Mouse (Mus musculus) thymus, postnatal 4 days (tissue): ENCODE results near the gene Thap3.

Source experiments
- DNase-seq: peaks from one replicate; pipeline ENCODE4 v3.0.0; 2021

Gene Thap3

DNA sequence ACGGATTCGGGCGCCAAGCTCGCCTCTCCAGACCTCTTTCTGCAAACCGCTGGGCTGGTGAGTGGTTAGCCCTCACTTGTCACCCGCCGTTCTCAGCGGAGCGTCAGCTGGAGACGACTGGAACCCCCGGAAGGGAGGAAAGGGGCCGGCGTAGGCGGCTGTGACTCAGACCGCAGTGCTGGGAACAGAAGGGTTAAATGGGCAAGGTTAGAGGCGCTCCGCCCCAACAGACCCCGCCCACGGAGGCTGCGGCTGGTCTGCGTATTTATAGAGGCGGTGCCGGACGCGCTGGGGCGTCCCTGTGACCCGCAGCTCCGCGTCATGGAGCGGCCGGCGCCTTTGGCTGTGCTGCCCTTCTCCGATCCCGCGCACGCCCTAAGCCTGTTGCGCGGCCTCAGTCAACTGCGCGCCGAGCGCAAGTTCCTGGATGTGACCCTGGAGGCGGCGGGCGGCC is 19.9 kb upstream of the Thap3 start, which contains the start of gene Klhl21:
Klhl21 (plus strand) TSS at position 182 of the 454 bp plus-strand sequence.
- peak; percentile 88 for DNase-seq

DNA sequence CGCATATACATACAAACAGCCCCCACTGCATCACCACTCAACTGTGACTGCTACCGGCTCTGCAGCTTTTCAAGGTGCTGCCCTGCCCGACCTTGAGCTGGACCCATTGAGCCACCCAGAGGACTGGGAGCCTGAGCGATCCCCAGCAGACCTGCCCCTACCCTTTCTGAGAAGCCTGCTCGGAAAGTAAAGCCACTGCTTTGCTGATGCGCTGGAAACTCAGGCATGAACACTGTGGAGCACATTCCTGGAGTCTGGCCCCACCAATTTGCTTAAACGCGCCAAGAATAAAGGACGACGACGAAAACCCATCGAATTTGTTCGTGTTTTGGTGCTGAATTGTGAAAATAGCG is 19.3 kb upstream of the Thap3 start:
- no peak for DNase-seq

DNA sequence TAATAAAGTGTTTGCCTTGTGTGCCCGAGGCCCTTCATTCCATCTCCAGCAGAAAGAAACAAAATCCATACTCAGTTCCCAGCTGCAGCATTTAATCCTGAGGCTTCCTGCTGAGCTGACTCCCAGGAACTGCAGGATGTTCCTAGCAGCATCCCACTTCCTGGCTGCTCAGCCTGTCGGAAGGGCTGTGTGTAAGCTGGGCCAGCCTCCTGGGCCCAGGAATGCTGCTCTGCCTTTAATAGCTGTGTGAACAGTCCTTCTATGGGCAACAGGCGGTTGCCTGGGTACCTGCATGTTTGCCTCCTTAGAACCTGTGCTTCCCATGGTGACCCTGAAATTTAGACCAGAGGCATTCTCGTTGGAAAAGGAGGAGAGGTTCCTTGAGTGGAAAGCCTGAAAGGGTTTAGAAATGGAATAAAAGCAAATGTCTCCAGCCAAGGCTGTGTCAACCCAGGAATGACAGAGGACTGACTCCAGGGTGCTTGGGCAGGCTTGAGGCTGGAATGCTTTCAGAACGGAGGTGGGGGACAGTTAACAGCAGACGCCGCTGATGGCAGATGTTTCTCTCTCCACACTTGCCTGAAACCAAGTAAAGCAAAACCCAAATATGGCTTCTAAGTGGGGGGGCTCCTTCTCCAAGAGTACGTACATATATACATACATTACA is 18.8 kb upstream of the Thap3 start:
- DNase-seq, result no peak

- no peak for DNase-seq
Measured at GRCm38 (mm10) chr4:152006812-152007211, 18.0 kb upstream of the Thap3 start.

- no peak for DNase-seq
Measured at GRCm38 (mm10) chr4:152006137-152006536, 17.3 kb upstream of the Thap3 start.

DNA sequence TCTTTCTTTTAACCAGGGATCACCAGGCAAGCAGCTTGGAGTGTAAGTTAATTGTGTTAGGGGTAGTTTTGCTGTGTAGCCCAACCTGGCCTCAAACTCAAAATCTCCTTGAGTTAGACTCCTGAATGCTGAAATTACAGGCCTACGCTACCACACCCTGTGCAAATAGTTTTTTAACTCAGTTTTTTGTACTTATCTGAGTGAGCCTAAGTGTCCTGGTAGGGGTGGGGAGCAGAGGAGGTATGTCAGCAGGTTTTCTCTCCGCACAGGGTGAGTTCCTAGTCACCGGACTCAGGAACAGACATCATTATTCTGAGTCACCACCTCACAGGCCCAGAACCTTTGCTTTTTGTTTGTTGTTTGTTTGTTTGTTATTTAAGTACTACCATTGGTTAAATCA is 13.3 kb upstream of the Thap3 start:
- DNase-seq, result no peak

GRCm38 (mm10) chr4:152001335-152001734 is 12.5 kb upstream of the Thap3 start:
- DNase-seq, result no peak

DNA sequence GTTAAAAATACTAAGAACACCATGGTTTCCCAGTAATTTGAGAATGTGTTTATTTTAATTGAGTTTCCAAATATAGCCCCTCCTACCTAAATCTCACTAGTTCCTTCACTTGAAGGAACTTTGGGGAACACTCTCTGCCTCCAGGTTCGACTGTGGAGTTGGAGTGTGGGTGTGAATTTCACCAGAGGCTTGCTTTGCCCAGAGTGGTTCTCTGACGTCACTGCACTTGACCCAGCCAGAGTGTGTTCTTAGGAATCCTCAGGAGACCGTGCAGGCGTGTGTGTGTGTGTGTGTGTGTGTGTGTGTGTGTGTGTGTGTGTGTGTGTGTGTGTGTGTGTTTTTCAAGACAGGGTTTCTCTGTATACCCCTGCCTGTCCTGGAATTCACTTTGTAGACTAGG is 12.1 kb upstream of the Thap3 start:
- no peak for DNase-seq

DNA sequence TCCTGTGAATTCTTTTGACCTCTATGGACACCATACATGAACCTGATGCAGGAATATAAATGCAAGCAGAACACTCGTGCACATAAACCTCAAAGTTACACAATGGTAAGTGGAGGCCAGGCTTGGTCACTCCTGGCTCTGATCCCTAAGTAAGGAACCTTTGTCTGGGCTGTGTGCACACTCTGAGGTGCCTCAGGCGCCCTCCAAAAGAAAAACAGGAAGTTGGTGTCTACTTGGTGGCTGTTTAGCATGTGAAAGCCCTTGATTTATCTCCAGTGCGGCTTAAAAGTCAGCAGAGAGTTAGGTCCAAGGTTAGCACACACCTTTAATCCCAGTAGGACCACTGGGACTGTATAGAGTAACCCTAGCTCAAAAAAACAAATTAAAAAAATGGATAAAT is 10.7 kb upstream of the Thap3 start:
- DNase-seq, result no peak

DNA sequence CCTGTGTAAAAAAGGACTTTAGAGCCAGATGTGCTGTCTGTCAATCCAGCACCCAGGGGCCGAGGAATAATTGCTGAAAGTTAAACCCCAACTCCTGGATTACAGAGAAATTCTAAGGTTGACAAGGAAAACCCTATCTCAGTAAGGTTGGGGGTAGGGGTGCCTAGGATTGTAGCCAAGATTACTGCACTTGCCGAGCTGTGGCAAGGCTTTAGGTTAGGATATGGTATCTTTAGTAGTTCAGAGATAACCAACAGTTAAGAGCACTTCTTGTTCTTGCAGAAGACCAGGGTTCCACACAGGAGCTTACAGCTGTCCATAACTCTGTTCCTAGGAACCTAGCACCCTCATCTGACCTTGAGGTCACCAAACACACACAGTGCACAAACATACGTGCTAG is 8.9 kb upstream of the Thap3 start:
- DNase-seq, result peak; percentile 5

DNA sequence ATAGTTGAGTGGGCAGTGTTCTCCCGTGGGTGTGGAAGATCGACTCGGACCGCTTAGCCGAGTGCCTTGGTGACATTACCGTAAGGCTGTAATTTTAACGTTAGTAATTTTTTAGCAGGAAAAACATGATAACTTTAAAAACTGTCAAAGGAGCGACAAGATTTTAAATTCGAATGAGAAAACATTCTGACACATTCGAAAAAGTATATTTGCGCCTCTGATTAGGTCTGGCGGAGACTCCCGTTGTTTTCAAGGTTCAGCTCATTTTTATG is 8.1 kb upstream of the Thap3 start:
- no peak for DNase-seq

DNA sequence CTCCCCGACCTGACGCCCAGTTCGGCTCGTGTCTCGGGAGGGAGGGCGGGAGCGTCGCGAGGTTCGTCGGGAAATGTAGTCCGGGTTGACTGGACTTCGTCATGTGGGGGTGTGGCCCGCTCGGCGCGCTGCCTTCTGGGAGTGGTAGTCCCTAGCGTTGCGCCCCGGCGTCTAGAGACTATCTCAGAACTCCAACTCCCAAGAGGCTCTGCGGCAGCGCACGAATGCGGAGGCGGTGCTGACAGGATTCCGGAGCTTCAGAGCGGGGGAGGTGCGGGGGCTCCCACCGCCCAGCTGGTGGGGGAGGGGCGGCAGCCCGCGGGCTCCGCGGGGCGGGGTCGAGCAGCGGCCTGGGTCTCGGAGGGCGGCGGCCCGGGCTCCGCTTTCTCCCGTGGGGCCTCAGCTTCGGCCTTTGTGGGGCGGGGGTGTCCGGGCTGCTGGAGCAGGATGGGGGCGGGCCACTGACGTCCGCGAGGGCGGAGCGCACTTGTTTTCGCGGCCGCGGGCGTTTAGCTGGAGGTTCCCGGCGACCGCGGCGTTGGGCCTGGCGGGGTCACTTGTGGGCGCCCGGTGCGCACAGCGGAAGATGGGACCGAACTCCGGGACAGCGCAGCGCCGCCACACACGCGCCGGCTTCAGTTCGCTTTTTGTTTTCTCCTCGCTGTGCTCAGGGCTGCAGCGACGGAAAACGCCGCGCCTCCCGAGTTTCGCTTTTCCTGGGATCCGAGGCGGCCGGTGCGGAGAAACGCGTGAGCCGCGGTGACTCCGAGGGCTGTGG is 7.6 kb upstream of the Thap3 start, which contains the start of gene Phf13:
Phf13 (minus strand) TSS at position 86 of the 778 bp plus-strand sequence.
- DNase-seq, result peak; percentile 99

DNA sequence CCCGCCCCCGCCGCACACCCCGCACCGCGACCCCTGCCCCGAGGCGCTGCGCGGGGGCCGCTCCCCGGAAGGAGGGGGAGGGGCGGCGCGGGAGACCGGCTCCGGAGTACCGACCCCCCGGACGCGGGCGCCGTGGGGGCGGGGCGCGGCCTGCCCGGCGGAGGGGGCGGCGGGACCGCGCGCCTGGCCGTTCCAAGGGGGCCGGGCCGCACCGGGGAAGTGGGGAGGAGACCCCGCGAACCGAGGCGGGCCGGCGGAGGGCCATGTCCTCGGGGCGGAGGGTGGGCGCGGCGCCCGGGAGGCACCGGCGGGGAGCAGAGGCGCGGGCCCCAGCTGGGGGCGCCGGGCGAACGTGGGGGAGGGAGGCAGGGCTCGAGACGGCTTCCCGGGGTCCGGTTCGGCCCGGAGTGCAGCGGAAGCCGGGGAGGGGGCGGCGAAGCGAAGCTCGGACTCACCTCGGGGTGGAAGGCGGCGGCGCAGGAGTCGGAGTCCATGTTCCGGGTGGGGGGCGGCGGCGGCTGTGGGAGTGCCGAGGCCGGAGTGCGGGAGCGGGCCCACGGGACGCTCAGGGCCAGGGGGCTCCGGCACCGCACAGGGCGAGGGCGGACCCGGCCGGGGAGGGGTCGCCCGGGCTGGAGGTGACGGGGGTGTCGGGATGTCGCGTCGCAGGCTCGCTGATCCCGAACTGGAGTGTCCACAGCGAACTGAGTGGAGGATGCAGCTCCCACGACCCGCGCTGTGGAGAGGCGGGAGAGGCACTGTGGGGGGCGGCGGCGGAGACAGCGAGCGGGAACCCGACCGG is 6.8 kb upstream of the Thap3 start:
- DNase-seq, result peak; percentile 78

DNA sequence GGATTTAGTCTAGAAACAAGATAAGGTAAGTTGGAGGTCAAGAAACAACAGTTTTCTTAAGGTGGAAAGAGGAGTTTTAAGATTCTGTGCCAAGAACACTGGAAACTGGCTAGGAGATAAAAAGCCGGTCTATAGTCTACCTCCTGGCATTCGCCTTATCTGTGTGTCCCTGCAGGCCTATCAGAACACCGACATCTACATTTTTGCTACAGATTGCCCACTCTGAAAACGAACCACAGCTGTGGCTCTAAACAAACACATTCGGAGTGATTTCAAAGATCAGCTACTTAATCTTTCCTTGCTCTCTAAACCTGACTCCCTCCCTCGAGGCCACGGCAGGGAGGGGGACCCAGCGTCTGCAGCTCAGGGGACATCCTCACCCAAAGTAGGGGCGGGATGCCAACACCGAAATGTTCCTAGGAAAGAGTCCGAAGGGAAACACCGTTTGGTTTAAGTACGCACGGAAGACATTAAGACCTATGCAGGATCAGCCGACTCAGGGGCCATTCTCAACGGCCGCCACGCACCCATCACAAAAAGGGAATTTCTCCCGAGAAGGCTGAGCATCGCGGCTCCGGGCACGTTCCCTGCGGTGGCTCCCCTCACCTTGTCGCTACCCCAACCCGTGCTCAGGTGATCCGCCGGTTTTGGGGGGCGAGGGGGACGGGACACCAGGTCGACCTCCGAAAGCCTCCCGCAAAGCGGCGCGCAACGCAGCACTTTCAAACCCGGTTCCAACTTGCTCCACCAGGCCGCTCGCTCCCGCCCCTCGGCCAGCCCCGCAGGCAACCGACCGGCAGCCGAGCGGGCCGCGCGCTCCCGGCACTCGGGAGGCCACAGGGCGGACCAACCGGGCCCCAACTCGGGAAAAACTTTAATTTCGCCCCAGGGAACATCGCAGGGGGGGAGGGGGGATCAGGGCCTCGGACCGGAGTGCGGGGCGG is 5.7 kb upstream of the Thap3 start:
- peak; percentile 62 for DNase-seq

GRCm38 (mm10) chr4:151993035-151993434 is 4.2 kb upstream of the Thap3 start:
- no peak for DNase-seq

GRCm38 (mm10) chr4:151992091-151992490 is 3.3 kb upstream of the Thap3 start:
- DNase-seq, result no peak

- DNase-seq, result no peak
Measured at GRCm38 (mm10) chr4:151989110-151989488, 302 bp upstream of the Thap3 start.

DNA sequence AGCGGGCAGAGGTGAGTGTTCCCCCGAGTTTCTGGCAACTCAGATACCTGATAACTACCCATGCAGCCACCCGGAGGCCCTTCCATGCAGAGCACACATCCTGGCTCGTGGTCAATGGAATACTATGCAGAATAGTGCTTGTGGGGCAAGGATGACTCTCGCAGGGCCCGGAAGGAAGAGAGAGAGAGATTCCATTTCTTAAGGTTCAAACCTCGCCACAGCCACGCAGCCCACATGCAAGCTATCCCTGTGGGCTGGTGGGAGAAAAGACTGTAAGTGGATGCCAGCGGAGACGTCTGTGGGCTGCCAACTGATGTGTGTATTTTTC is 819 bp downstream of the Thap3 start:
- no peak for DNase-seq

- DNase-seq, result no peak
Measured at GRCm38 (mm10) chr4:151986650-151987049, 2.1 kb downstream of the Thap3 start.

DNA sequence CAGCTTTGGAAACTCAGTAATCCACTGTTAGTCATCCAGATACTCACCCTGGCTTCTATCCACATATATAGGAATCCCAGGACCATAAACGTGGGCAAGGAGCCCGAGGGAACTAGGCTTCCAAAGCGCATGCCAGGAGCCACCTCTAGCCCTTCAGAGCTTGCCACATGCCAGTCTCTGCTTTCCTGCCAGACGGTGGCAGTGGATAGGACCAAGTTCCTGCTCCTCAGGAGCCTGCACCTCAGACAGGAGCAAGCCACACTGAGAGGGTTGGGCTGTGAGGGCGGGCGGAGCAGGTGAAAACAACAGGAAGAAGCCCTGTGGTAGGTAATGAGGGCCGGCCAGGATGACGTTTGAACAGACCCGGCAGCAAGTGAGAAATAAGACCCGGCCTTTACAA is 2.9 kb downstream of the Thap3 start:
- DNase-seq, result no peak

GRCm38 (mm10) chr4:151983560-151983959 is 5.2 kb downstream of the Thap3 start:
- DNase-seq, result no peak

- DNase-seq, result no peak
Measured at GRCm38 (mm10) chr4:151983043-151983442, 5.8 kb downstream of the Thap3 start.

GRCm38 (mm10) chr4:151981363-151981762 is 7.4 kb downstream of the Thap3 start:
- peak; percentile 81 for DNase-seq
